Comparison of ENCODE assay signal across 8 mouse cellular contexts in genomic region chr1:23921711-23922529, GRCm38 (mm10). TPM values are rescaled to one million over a fixed set of nuclear protein-coding genes. Genes with fewer than 3 reads are reported as not detected.
DNase-seq lines count a peak whose midpoint lies in the region; ATAC-seq and TF ChIP-seq lines count a peak whose summit lies in the region.

Smap1 (minus strand) TSS chr1:23922317.

- peak within 1 kb of the TSS; percentile 75 for H3K4me2 ChIP-seq in embryonic facial prominence, embryonic 14.5 days (ENCODE audit: low read depth, low read length)
- peak within 1 kb of the TSS; percentile 68 for H3K4me2 ChIP-seq in limb, embryonic 12.5 days
- H3K4me2 ChIP-seq in midbrain, embryonic 14.5 days (ENCODE audit: low read length), result peak within 1 kb of the TSS; percentile 55

- H3K27me3 ChIP-seq in embryonic facial prominence, embryonic 14.5 days (replicated peaks; ENCODE audit: control insufficient read depth, insufficient read depth, low read length), result no peaks in the 10 kb centered on the region
- no peaks in the 10 kb centered on the region for H3K27me3 ChIP-seq in heart, adult 2 months (ENCODE audit: control insufficient read depth, insufficient read depth, low read length)
- H3K27me3 ChIP-seq in kidney, adult 2 months (replicated peaks; ENCODE audit: control insufficient read depth, insufficient read depth, low read length), result no peaks in the 10 kb centered on the region
- H3K27me3 ChIP-seq in limb, embryonic 12.5 days, result no peaks in the 10 kb centered on the region
- H3K27me3 ChIP-seq in midbrain, embryonic 14.5 days (ENCODE audit: control insufficient read depth, insufficient read depth, low read length), result no peaks in the 10 kb centered on the region

- H3K4me1 ChIP-seq in embryonic facial prominence, embryonic 14.5 days (ENCODE audit: control insufficient read depth, insufficient read depth, low read length), result peaks cover 20% of the 10 kb centered on the region
- peaks cover 6% of the 10 kb centered on the region; the same call in 1 of the 2 replicates for H3K4me1 ChIP-seq in heart, adult 2 months (ENCODE audit: control insufficient read depth, insufficient read depth, low read length)
- peaks cover 8% of the 10 kb centered on the region; the same call in 1 of the 2 replicates for H3K4me1 ChIP-seq in kidney, adult 2 months (ENCODE audit: control insufficient read depth, insufficient read depth, low read length)
- peaks cover 17% of the 10 kb centered on the region; the same call in 1 of the 2 replicates for H3K4me1 ChIP-seq in limb, embryonic 12.5 days (replicated peaks)
- peaks cover 6% of the 10 kb centered on the region for H3K4me1 ChIP-seq in midbrain, embryonic 14.5 days (ENCODE audit: control insufficient read depth, insufficient read depth, low read length)

- intact Hi-C loops in heart, adult 2 months (cut with DNase I), result loop anchor here (5.0 kb wide), 2 partner anchors 85 to 175 kb away; partner anchors contain the start of gene Sdhaf4

- DNase-seq in 3134 (ENCODE audit: extremely low read depth, insufficient read length, low spot score), result peak; percentile 86
- peak; percentile 50 to 55 for DNase-seq in adrenal gland, postnatal 4 days (ENCODE audit: low spot score in 2 of 2)
- peak; percentile 94 for DNase-seq in embryonic facial prominence, embryonic 14.5 days (ENCODE audit: low spot score)
- DNase-seq in heart, adult 2 months, result peak; percentile 87 to 92
- peak; percentile 86 for DNase-seq in kidney, adult 2 months
- DNase-seq in midbrain, embryonic 14.5 days, result peak; percentile 97
- DNase-seq in spleen, adult 12 weeks (ENCODE audit: low spot score), result peak; percentile 77

- peak; percentile 95 for ATAC-seq in embryonic facial prominence, embryonic 14.5 days (ENCODE audit: low read depth)
- peak; percentile 82 for ATAC-seq in limb, embryonic 12.5 days (ENCODE audit: insufficient number of reproducible peaks, insufficient read depth, low FRiP score, low TSS enrichment, low read depth)
- peak; percentile 93 for ATAC-seq in midbrain, embryonic 14.5 days (ENCODE audit: low FRiP score, low TSS enrichment)

- TF ChIP-seq POLR2A in heart, adult 2 months (IDR thresholded peaks at IDR 0.05; ENCODE audit: insufficient read depth, low read depth, low read length), result peak; percentile 71; the same call in 1 of the 2 replicates
- peak; percentile 45 for TF ChIP-seq POLR2A in kidney, adult 2 months (IDR thresholded peaks at IDR 0.05; ENCODE audit: low read depth, low read length)

- peak within 1 kb of the TSS; percentile 94 for H3K9ac ChIP-seq in embryonic facial prominence, embryonic 14.5 days (ENCODE audit: low read depth, low read length)
- H3K9ac ChIP-seq in heart, adult 2 months (ENCODE audit: low read depth, low read length), result peak within 1 kb of the TSS; percentile 98
- H3K9ac ChIP-seq in limb, embryonic 12.5 days (replicated peaks), result peak within 1 kb of the TSS; percentile 89
- H3K9ac ChIP-seq in midbrain, embryonic 14.5 days (replicated peaks; ENCODE audit: low read length), result peak within 1 kb of the TSS; percentile 92

- H3K9me3 ChIP-seq in embryonic facial prominence, embryonic 14.5 days (ENCODE audit: control insufficient read depth, low read length), result peaks cover 6% of the 10 kb centered on the region; the same call in 1 of the 2 replicates
- peaks cover 7% of the 10 kb centered on the region for H3K9me3 ChIP-seq in limb, embryonic 12.5 days
- H3K9me3 ChIP-seq in midbrain, embryonic 14.5 days (ENCODE audit: control insufficient read depth, low read length), result no peaks in the 10 kb centered on the region

- H3K27ac ChIP-seq in embryonic facial prominence, embryonic 14.5 days (replicated peaks; ENCODE audit: low read depth, low read length), result peak within 1 kb of the TSS; percentile 91
- H3K27ac ChIP-seq in heart, adult 2 months, result peak within 1 kb of the TSS; percentile 96
- H3K27ac ChIP-seq in kidney, adult 2 months (ENCODE audit: insufficient read depth, low read depth, low read length), result peak within 1 kb of the TSS; percentile 95
- H3K27ac ChIP-seq in limb, embryonic 12.5 days, result peak within 1 kb of the TSS; percentile 91
- peak within 1 kb of the TSS; percentile 95 for H3K27ac ChIP-seq in midbrain, embryonic 14.5 days (replicated peaks; ENCODE audit: low read depth, low read length)

- H3K79me2 ChIP-seq in heart, adult 2 months (replicated peaks; ENCODE audit: control insufficient read depth, insufficient read depth, low read length), result peaks cover 4% of the 10 kb centered on the region

- no peaks in the 10 kb centered on the region for H3K36me3 ChIP-seq in embryonic facial prominence, embryonic 14.5 days (ENCODE audit: control insufficient read depth, insufficient read depth, low read length)
- peaks cover 6% of the 10 kb centered on the region for H3K36me3 ChIP-seq in heart, adult 2 months (ENCODE audit: control insufficient read depth, insufficient read depth, low read length)
- H3K36me3 ChIP-seq in kidney, adult 2 months (ENCODE audit: control insufficient read depth, insufficient read depth, low read length), result no peaks in the 10 kb centered on the region
- no peaks in the 10 kb centered on the region for H3K36me3 ChIP-seq in limb, embryonic 12.5 days
- H3K36me3 ChIP-seq in midbrain, embryonic 14.5 days (ENCODE audit: control insufficient read depth, insufficient read depth, low read length), result no peaks in the 10 kb centered on the region

- TF ChIP-seq CTCF in heart, adult 2 months (IDR thresholded peaks at IDR 0.05), result no peak
- TF ChIP-seq CTCF in kidney, adult 2 months (conservative IDR thresholded peaks at IDR 0.05; ENCODE audit: insufficient read depth, insufficient read length, low read depth, low read length), result no peak

- H3K4me3 ChIP-seq in embryonic facial prominence, embryonic 14.5 days (ENCODE audit: low read depth, low read length), result peak within 1 kb of the TSS; percentile 97
- peak within 1 kb of the TSS; percentile 66 for H3K4me3 ChIP-seq in heart, adult 2 months
- peak within 1 kb of the TSS; percentile 75 for H3K4me3 ChIP-seq in kidney, adult 2 months (ENCODE audit: insufficient read depth, low read depth, low read length)
- H3K4me3 ChIP-seq in limb, embryonic 12.5 days (replicated peaks), result peak within 1 kb of the TSS; percentile 88
- peak within 1 kb of the TSS; percentile 90 for H3K4me3 ChIP-seq in midbrain, embryonic 14.5 days (replicated peaks; ENCODE audit: low read depth, low read length)

- under 1% methylated on average over 19 of the region's 113 CpGs for WGBS in embryonic facial prominence, embryonic 14.5 days
- under 1% methylated on average over 96 of the region's 113 CpGs for WGBS in heart, adult 2 months
- whole genome bisulfite sequencing in kidney, adult 2 months, result 3% methylated on average over 107 of the region's 113 CpGs
- WGBS in limb, embryonic 12.5 days, result under 1% methylated on average over 83 of the region's 113 CpGs
- 0% methylated on average over 109 of the region's 113 CpGs for WGBS in midbrain, embryonic 14.5 days

- TF ChIP-seq EP300 in heart, adult 2 months (IDR thresholded peaks at IDR 0.05; ENCODE audit: insufficient read depth, low read depth, low read length), result no peak

RNA-seq across cellular contexts. Expression of gene Smap1, which starts in this region (rescaled TPM):
- total RNA-seq in adrenal gland, postnatal 4 days (2021), result 10 to 100 TPM; 80.0 to 84.1 TPM
- polyA plus RNA-seq in embryonic facial prominence, embryonic 14.5 days (2014; fragmentation: Nextera tagmentation; extraction: Ambion mirVana), result 51.8 and 55.4 TPM in 2 replicates
- total RNA-seq in heart, adult 2 months (2021), result 10 to 100 TPM; 19.1 to 20.0 TPM
- polyA plus RNA-seq in heart, adult 2 months (2012; rRNA removed), result 21.6 and 37.0 TPM in 2 replicates
- polyA plus RNA-seq in kidney, adult 2 months (2012; rRNA removed), result 43.8 and 57.8 TPM in 2 replicates
- 42.8 and 46.3 TPM in 2 replicates for polyA plus RNA-seq in limb, embryonic 12.5 days (2016; fragmentation: Nextera tagmentation; extraction: Ambion mirVana)
- polyA plus RNA-seq in midbrain, embryonic 14.5 days (2014; fragmentation: Nextera tagmentation; extraction: Ambion mirVana), result 113 and 116 TPM in 2 replicates

Comparison
In these comparisons a context has a peak if more than half of its experiments do, and no peak if none do; other contexts are left out.
1. Peak in every context shown above with its lines: DNase-seq, ATAC-seq, H3K4me3 ChIP-seq and H3K27ac ChIP-seq.